Mouse (Mus musculus): Measurements from ENCODE around the gene Fam122c.

Gene Fam122c

GRCm38 (mm10) chrX:53273124-53273523, at the start of gene Fam122c:
TSS of gene Fam122c (plus strand) at chrX:53273424.
- no peak for DNase-seq

GRCm38 (mm10) chrX:53224353-53224944, 48.8 kb upstream of the Fam122c start:
- no peak for DNase-seq

GRCm38 (mm10) chrX:53231965-53232364, 41.3 kb upstream of the Fam122c start:
- peak; percentile 45 to 54 for DNase-seq

- peak in 1 of 2 experiments; percentile 4 for DNase-seq
Observed at GRCm38 (mm10) chrX:53233689-53234088, 39.5 kb upstream of the Fam122c start.

- no peak for DNase-seq
Observed at GRCm38 (mm10) chrX:53236404-53236803, 36.8 kb upstream of the Fam122c start.

- peak; percentile 16 to 33 for DNase-seq
Observed at GRCm38 (mm10) chrX:53237971-53238370, 35.3 kb upstream of the Fam122c start.

GRCm38 (mm10) chrX:53240011-53240410, 33.2 kb upstream of the Fam122c start, which contains the start of gene Plac1:
TSS of gene Plac1 (minus strand) at chrX:53240111.
- no peak for DNase-seq

- no peak for DNase-seq
Observed at GRCm38 (mm10) chrX:53255195-53255594, 18.0 kb upstream of the Fam122c start.

GRCm38 (mm10) chrX:53266186-53266585, 7.0 kb upstream of the Fam122c start:
- peak in 1 of 2 experiments; percentile 2 for DNase-seq

- peak; percentile 79 to 83 for DNase-seq
Observed at GRCm38 (mm10) chrX:53268856-53269255, 4.4 kb upstream of the Fam122c start.

- DNase-seq = peak; percentile 91 to 95
Observed at GRCm38 (mm10) chrX:53269289-53270062, 3.7 kb upstream of the Fam122c start, which contains the start of gene Fam122b. TSS of gene Fam122b (minus strand) at chrX:53269805.

- DNase-seq = no peak
Observed at GRCm38 (mm10) chrX:53270063-53270432, 3.2 kb upstream of the Fam122c start.

- DNase-seq = peak in 1 of 2 experiments; percentile 20
Observed at GRCm38 (mm10) chrX:53271628-53272027, 1.6 kb upstream of the Fam122c start.

GRCm38 (mm10) chrX:53287924-53288323, 14.7 kb downstream of the Fam122c start:
- DNase-seq = no peak

- DNase-seq = no peak
Observed at GRCm38 (mm10) chrX:53320564-53320963, 47.3 kb downstream of the Fam122c start.

GRCm38 (mm10) chrX:53321111-53321510, 47.9 kb downstream of the Fam122c start:
- DNase-seq = peak in 1 of 2 experiments; percentile 5

- DNase-seq = no peak
Observed at GRCm38 (mm10) chrX:53330396-53330795, 57.2 kb downstream of the Fam122c start.

GRCm38 (mm10) chrX:53337355-53337754, 64.1 kb downstream of the Fam122c start:
- peak in 1 of 2 experiments; percentile 5 for DNase-seq

- peak; percentile 69 to 75 for DNase-seq
Observed at GRCm38 (mm10) chrX:53341531-53341930, 68.3 kb downstream of the Fam122c start.

GRCm38 (mm10) chrX:53348374-53348773, 75.2 kb downstream of the Fam122c start:
- DNase-seq = no peak

- DNase-seq = no peak
Observed at GRCm38 (mm10) chrX:53364668-53365383, 91.6 kb downstream of the Fam122c start.

GRCm38 (mm10) chrX:53369534-53370365, 96.5 kb downstream of the Fam122c start:
- peak; percentile 33 to 44 for DNase-seq

Measured in kidney, postnatal 4 days (tissue).